Mouse (Mus musculus) midbrain, embryonic 13.5 days (tissue): Measurements from ENCODE around the gene Lrrc8d. TPM values are rescaled to one million over a fixed set of nuclear protein-coding genes. Genes with fewer than 3 reads are reported as not detected.
A peak's percentile ranks its signal among the peaks of the same experiment; 100 is the strongest.

Experiments
- ATAC-seq: fragments of 200-750 bp; cut with Nextera tagmentation; 2 replicates; pipeline ENCODE4 v1.8.0; 2017; ENCODE audit warnings: mild to moderate bottlenecking, moderate TSS enrichment, moderate library complexity
- H3K27ac ChIP-seq: fragments of 300-500 bp; sonication (generic); 2 replicates; pipeline ENCODE4 v1.5.1; 2015; ENCODE audit warnings: inconsistent platforms, mild to moderate bottlenecking, moderate library complexity
- H3K27me3 ChIP-seq: fragments of 300-500 bp; sonication (generic); 2 replicates; pipeline ENCODE4 v1.6.1; 2015; ENCODE audit warnings: mild to moderate bottlenecking, inconsistent platforms
- H3K36me3 ChIP-seq: fragments of 300-500 bp; sonication (generic); 2 replicates; pipeline ENCODE4 v1.6.1; 2015; ENCODE audit warnings: mild to moderate bottlenecking, inconsistent platforms
- H3K4me1 ChIP-seq: fragments of 300-500 bp; sonication (generic); replicated peaks from 2 replicates; pipeline ENCODE4 v1.6.1; 2015; ENCODE audit warnings: inconsistent platforms
- H3K4me2 ChIP-seq: fragments of 300-500 bp; sonication (generic); replicated peaks from 2 replicates; pipeline ENCODE4 v1.6.1; 2015; ENCODE audit warnings: moderate library complexity, mild to moderate bottlenecking, inconsistent platforms
- H3K4me3 ChIP-seq: fragments of 300-500 bp; sonication (generic); replicated peaks from 2 replicates; pipeline ENCODE4 v1.5.1; 2015; ENCODE audit warnings: mild to moderate bottlenecking, inconsistent platforms
- H3K9ac ChIP-seq: fragments of 300-500 bp; sonication (generic); replicated peaks from 2 replicates; pipeline ENCODE4 v1.6.1; 2015; ENCODE audit warnings: mild to moderate bottlenecking, inconsistent platforms
- H3K9me3 ChIP-seq: fragments of 300-500 bp; sonication (generic); 2 replicates; pipeline ENCODE4 v1.6.1; 2016; ENCODE audit warnings: mild to moderate bottlenecking, inconsistent platforms
- WGBS: fragments of 180-500 bp; shearing (Covaris S2); methylation state at CpG from one replicate; pipeline ENCODE4 v1.1.7; 2015; 5-methylcytosine and 5-hydroxymethylcytosine counted together
- polyA plus RNA-seq: library from polyadenylated mRNA; unstranded; fragments of >200 nt; fragmentation: Nextera tagmentation; extraction: Ambion mirVana; gene quantifications from 2 replicates; pipeline ENCODE4 v1.2.1, GENCODE M21; 2015

The Lrrc8d gene
- polyA plus RNA-seq: 30.4 and 32.3 TPM in 2 replicates

- Histone ChIP-seq H3K4me2 (peak within 1 kb of the TSS; percentile 75), H3K4me3 (peak within 1 kb of the TSS; percentile 92), H3K36me3 (no peaks in the 10 kb centered on the region), H3K9ac (peak within 1 kb of the TSS; percentile 99), H3K27me3 (peaks cover 4% of the 10 kb centered on the region; the same call in 1 of the 2 replicates), H3K27ac (peak within 1 kb of the TSS; percentile 97), H3K4me1 (peaks cover 45% of the 10 kb centered on the region), H3K9me3 (no peaks in the 10 kb centered on the region)
- ATAC-seq: peak; percentile 97
- WGBS: 2% methylated on average over 60 of the region's 60 CpGs
Observed at GRCm38 (mm10) chr5:105699141-105700069, at the start of gene Lrrc8d. Gene Lrrc8d (plus strand): TSS chr5:105699969.

GRCm38 (mm10) chr5:105650728-105651479 lies 48.9 kb upstream of the Lrrc8d start:
- H3K4me1 ChIP-seq: no peaks in the 10 kb centered on the region; the same call in 1 of the 2 replicates
- no peak overlapping the region for H3K9ac ChIP-seq
- H3K4me2 ChIP-seq: no peak overlapping the region
- no peak for ATAC-seq
- H3K27ac ChIP-seq: no peak overlapping the region
- H3K4me3 ChIP-seq: no peak overlapping the region
- WGBS: 90% methylated on average over 8 of the region's 8 CpGs
- no peaks in the 10 kb centered on the region for H3K36me3 ChIP-seq
- no peaks in the 10 kb centered on the region for H3K9me3 ChIP-seq
- no peaks in the 10 kb centered on the region for H3K27me3 ChIP-seq

- Histone ChIP-seq H3K9ac (no peak overlapping the region), H3K9me3 (no peaks in the 10 kb centered on the region), H3K4me2 (no peak overlapping the region), H3K27ac (no peak overlapping the region), H3K27me3 (no peaks in the 10 kb centered on the region), H3K36me3 (no peaks in the 10 kb centered on the region), H3K4me3 (no peak overlapping the region), H3K4me1 (no peaks in the 10 kb centered on the region; the same call in 1 of the 2 replicates)
- WGBS: 84% methylated on average over 11 of the region's 11 CpGs
- ATAC-seq: no peak
Observed at GRCm38 (mm10) chr5:105651561-105651991, 48.2 kb upstream of the Lrrc8d start.

- Histone ChIP-seq H3K36me3 (no peaks in the 10 kb centered on the region), H3K27ac (no peak overlapping the region), H3K4me1 (no peaks in the 10 kb centered on the region; the same call in 1 of the 2 replicates), H3K4me3 (no peak overlapping the region), H3K4me2 (0 out of 2 replicates have a peak overlapping the region, but pooled peaks have one; percentile 9), H3K27me3 (no peaks in the 10 kb centered on the region), H3K9me3 (no peaks in the 10 kb centered on the region), H3K9ac (0 out of 2 replicates have a peak overlapping the region, but pooled peaks have one; percentile 5)
- 33% methylated on average over 15 of the region's 15 CpGs for WGBS
- peak; percentile 85 for ATAC-seq
Observed at GRCm38 (mm10) chr5:105654237-105655063, 45.3 kb upstream of the Lrrc8d start.

GRCm38 (mm10) chr5:105655100-105655734 lies 44.6 kb upstream of the Lrrc8d start:
- peak; percentile 75 for ATAC-seq
- WGBS: 65% methylated on average over 12 of the region's 12 CpGs

GRCm38 (mm10) chr5:105661894-105662293 lies 37.9 kb upstream of the Lrrc8d start:
- WGBS: 93% methylated on average over 5 of the region's 5 CpGs
- no peak for ATAC-seq
- Histone ChIP-seq H3K27me3 (no peaks in the 10 kb centered on the region), H3K4me1 (no peaks in the 10 kb centered on the region), H3K4me3 (no peak overlapping the region), H3K4me2 (no peak overlapping the region), H3K27ac (no peak overlapping the region), H3K36me3 (no peaks in the 10 kb centered on the region), H3K9me3 (no peaks in the 10 kb centered on the region), H3K9ac (no peak overlapping the region)

More at GRCm38 (mm10) chr5:105655100-105655734, 44.6 kb upstream of the Lrrc8d start:
- H3K27ac ChIP-seq: no peak overlapping the region
- H3K27me3 ChIP-seq: no peaks in the 10 kb centered on the region
- no peaks in the 10 kb centered on the region for H3K36me3 ChIP-seq
- 0 out of 2 replicates have a peak overlapping the region, but pooled peaks have one; percentile 5 for H3K9ac ChIP-seq
- H3K4me1 ChIP-seq: no peaks in the 10 kb centered on the region; the same call in 1 of the 2 replicates
- no peaks in the 10 kb centered on the region for H3K9me3 ChIP-seq
- H3K4me3 ChIP-seq: no peak overlapping the region
- H3K4me2 ChIP-seq: no peak overlapping the region

- no peak for ATAC-seq
- no peaks in the 10 kb centered on the region for H3K9me3 ChIP-seq
- no peak overlapping the region for H3K4me3 ChIP-seq
- H3K27ac ChIP-seq: no peak overlapping the region
- H3K27me3 ChIP-seq: no peaks in the 10 kb centered on the region
- no peaks in the 10 kb centered on the region for H3K36me3 ChIP-seq
- H3K4me1 ChIP-seq: no peaks in the 10 kb centered on the region
- 92% methylated on average over 5 of the region's 5 CpGs for WGBS
- H3K9ac ChIP-seq: no peak overlapping the region
- no peak overlapping the region for H3K4me2 ChIP-seq
Observed at GRCm38 (mm10) chr5:105666930-105667329, 32.8 kb upstream of the Lrrc8d start.

GRCm38 (mm10) chr5:105667411-105667810 lies 32.4 kb upstream of the Lrrc8d start:
- Histone ChIP-seq H3K4me1 (no peaks in the 10 kb centered on the region), H3K4me3 (no peak overlapping the region), H3K9ac (no peak overlapping the region), H3K36me3 (no peaks in the 10 kb centered on the region), H3K27ac (no peak overlapping the region), H3K27me3 (no peaks in the 10 kb centered on the region), H3K9me3 (no peaks in the 10 kb centered on the region), H3K4me2 (no peak overlapping the region)
- ATAC-seq: no peak
- WGBS: 91% methylated on average over 6 of the region's 6 CpGs

GRCm38 (mm10) chr5:105669086-105669485 lies 30.7 kb upstream of the Lrrc8d start:
- Histone ChIP-seq H3K9ac (no peak overlapping the region), H3K4me3 (no peak overlapping the region), H3K9me3 (no peaks in the 10 kb centered on the region), H3K27ac (no peak overlapping the region), H3K27me3 (no peaks in the 10 kb centered on the region), H3K4me1 (no peaks in the 10 kb centered on the region), H3K4me2 (no peak overlapping the region), H3K36me3 (no peaks in the 10 kb centered on the region)
- ATAC-seq: no peak
- WGBS: 93% methylated on average over 2 of the region's 2 CpGs

GRCm38 (mm10) chr5:105669508-105670353 lies 30.0 kb upstream of the Lrrc8d start:
- Histone ChIP-seq H3K27ac (no peak overlapping the region), H3K9me3 (no peaks in the 10 kb centered on the region), H3K4me1 (no peaks in the 10 kb centered on the region), H3K9ac (no peak overlapping the region), H3K27me3 (no peaks in the 10 kb centered on the region), H3K4me2 (no peak overlapping the region), H3K36me3 (no peaks in the 10 kb centered on the region), H3K4me3 (no peak overlapping the region)
- 84% methylated on average over 10 of the region's 10 CpGs for WGBS
- no peak for ATAC-seq
